Comparison of ENCODE assay signal across 11 mouse cellular contexts in genomic region chr15:7480792-7481210, GRCm38 (mm10).
DNase-seq lines count a peak whose midpoint lies in the region; ATAC-seq lines count a peak whose summit lies in the region.
"Had no signal": no experiment of that assay in that cellular context is flagged by ENCODE, and none has a peak within 500 bp of the region (broad histone marks: within the 10 kb centered on the region; RNA-seq: fewer than 3 reads in every experiment).

No protein-coding gene starts in this region.

- H3K4me2 ChIP-seq in kidney, embryonic 16.5 days (replicated peaks; ENCODE audit: low read depth, low read length) = no peak overlapping the region
- no peak overlapping the region for H3K4me2 ChIP-seq in kidney, embryonic 15.5 days
- no peak overlapping the region for H3K4me2 ChIP-seq in lung, embryonic 16.5 days (ENCODE audit: low read depth, low read length)
- H3K4me2 ChIP-seq: limb, embryonic 15.5 days had no signal

- no peaks in the 10 kb centered on the region for H3K9me3 ChIP-seq in kidney, embryonic 16.5 days (ENCODE audit: low read length)
- no peaks in the 10 kb centered on the region for H3K9me3 ChIP-seq in kidney, embryonic 15.5 days (replicated peaks)
- no peaks in the 10 kb centered on the region for H3K9me3 ChIP-seq in lung, embryonic 16.5 days (ENCODE audit: control insufficient read depth, low read length)
- H3K9me3 ChIP-seq: limb, embryonic 15.5 days had no signal

- H3K4me1 ChIP-seq in kidney, embryonic 16.5 days (ENCODE audit: insufficient read depth, low read length) = no peaks in the 10 kb centered on the region; the same call in 1 of the 2 replicates
- H3K4me1 ChIP-seq in kidney, embryonic 15.5 days = no peaks in the 10 kb centered on the region
- peaks cover 13% of the 10 kb centered on the region for H3K4me1 ChIP-seq in lung, embryonic 16.5 days (replicated peaks; ENCODE audit: control insufficient read depth, insufficient read depth, low read length)

- no peak overlapping the region for H3K9ac ChIP-seq in kidney, embryonic 16.5 days (replicated peaks; ENCODE audit: low read length)
- no peak overlapping the region for H3K9ac ChIP-seq in kidney, embryonic 15.5 days
- H3K9ac ChIP-seq in lung, embryonic 16.5 days (ENCODE audit: low read length) = no peak overlapping the region
- H3K9ac ChIP-seq: limb, embryonic 15.5 days had no signal

- H3K36me3 ChIP-seq in kidney, embryonic 16.5 days (ENCODE audit: insufficient read depth, low read length) = no peaks in the 10 kb centered on the region
- no peaks in the 10 kb centered on the region for H3K36me3 ChIP-seq in kidney, embryonic 15.5 days
- no peaks in the 10 kb centered on the region for H3K36me3 ChIP-seq in lung, embryonic 16.5 days (ENCODE audit: control insufficient read depth, insufficient read depth, low read length)
- H3K36me3 ChIP-seq: limb, embryonic 15.5 days had no signal

- no peak overlapping the region for H3K27ac ChIP-seq in kidney, embryonic 16.5 days (ENCODE audit: low read length)
- H3K27ac ChIP-seq in kidney, embryonic 15.5 days = no peak overlapping the region
- peak overlapping the region; percentile 74 for H3K27ac ChIP-seq in lung, embryonic 16.5 days (ENCODE audit: low read length)
- H3K27ac ChIP-seq: limb, embryonic 15.5 days had no signal

- no peaks in the 10 kb centered on the region for H3K27me3 ChIP-seq in kidney, embryonic 16.5 days (ENCODE audit: insufficient read depth, low read length)
- H3K27me3 ChIP-seq in kidney, embryonic 15.5 days = no peaks in the 10 kb centered on the region
- H3K27me3 ChIP-seq in lung, embryonic 16.5 days (ENCODE audit: control insufficient read depth, insufficient read depth, low read depth, low read length) = no peaks in the 10 kb centered on the region
- H3K27me3 ChIP-seq: Patski had no signal

- WGBS in kidney, embryonic 16.5 days = 61% methylated on average over 5 of the region's 5 CpGs
- 67% methylated on average over 5 of the region's 5 CpGs for WGBS in kidney, embryonic 15.5 days
- 46% methylated on average over 4 of the region's 5 CpGs for WGBS in lung, embryonic 16.5 days

- no peak overlapping the region for H3K4me3 ChIP-seq in kidney, embryonic 16.5 days (ENCODE audit: low read length)
- no peak overlapping the region for H3K4me3 ChIP-seq in kidney, embryonic 15.5 days (replicated peaks)
- no peak overlapping the region for H3K4me3 ChIP-seq in lung, embryonic 16.5 days (ENCODE audit: low read length)
- H3K4me3 ChIP-seq: limb, embryonic 15.5 days had no signal

- DNase-seq in cerebellum, postnatal 10 days = peak; percentile 33 to 39
- DNase-seq in cerebellum, adult 11-12 months = no peak
- peak; percentile 14 for DNase-seq in gastrocnemius, postnatal 25 days
- no peak for DNase-seq in spleen, adult 12 weeks (ENCODE audit: low spot score)
- no peak for DNase-seq in urinary bladder, postnatal 25 days (ENCODE audit: low spot score)
- DNase-seq: cerebellum, postnatal 36 days had no signal

- ATAC-seq in kidney, embryonic 16.5 days (ENCODE audit: low FRiP score, low TSS enrichment) = 0 out of 2 replicates have a peak, but pooled peaks have one; percentile 49
- ATAC-seq in kidney, embryonic 15.5 days (replicated peaks; ENCODE audit: low FRiP score) = no peak
- ATAC-seq in lung, embryonic 16.5 days (ENCODE audit: low read depth) = peak; percentile 89
- ATAC-seq: Patski had no signal

Comparison
In these comparisons a context has a peak if more than half of its experiments do, and no peak if none do; other contexts are left out.
1. DNase-seq: peak in cerebellum, postnatal 10 days (2 of 2) and gastrocnemius, postnatal 25 days (single experiment); none in cerebellum, adult 11-12 months (single experiment), spleen, adult 12 weeks (single experiment) and urinary bladder, postnatal 25 days (single experiment).